Mouse (Mus musculus): ENCODE measurements around the gene Polr3gl.

- peak; percentile 65; the same call in 1 of the 2 replicates for TF ChIP-seq POLR2A (IDR thresholded peaks at IDR 0.05; ENCODE audit: borderline replicate concordance, control insufficient read depth, low read depth, low read length)
- peak; percentile 32; the same call in 1 of the 2 replicates for TF ChIP-seq CTCF (IDR thresholded peaks at IDR 0.05; ENCODE audit: control insufficient read depth, insufficient read depth, low read length)
Observed at GRCm38 (mm10) chr3:96634928-96635879, 41.2 kb upstream of the Polr3gl start, which contains the start of the genes Pex11b and Gm42957.

Measured in bone marrow, adult 2 months (tissue).